In the genomic region with DNA sequence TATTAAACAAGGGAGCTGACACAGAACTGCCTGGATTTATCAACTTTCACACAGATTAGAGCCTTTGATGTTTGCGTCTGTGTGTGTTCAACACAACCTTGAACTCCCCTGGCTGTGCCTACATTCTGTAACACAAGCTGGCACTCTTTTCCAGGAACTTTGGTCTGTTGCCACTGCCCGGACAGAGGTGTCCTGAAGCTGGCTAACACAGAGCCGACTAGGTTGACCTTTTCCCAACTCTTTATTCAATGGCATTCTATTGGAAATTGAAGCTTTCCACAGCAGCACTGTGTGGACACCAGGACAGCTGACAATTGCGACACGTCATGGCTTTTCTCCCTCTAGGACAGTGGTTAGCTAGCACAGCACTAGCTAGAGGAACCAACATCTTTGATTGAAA, we compare ENCODE assay signal across 24 mouse cellular contexts. TPM values are rescaled to one million over a fixed set of nuclear protein-coding genes. Genes with fewer than 3 reads are reported as not detected.
DNase-seq lines count a peak whose midpoint lies in the region; ATAC-seq and TF ChIP-seq lines count a peak whose summit lies in the region.
"Had no signal": no experiment of that assay in that cellular context is flagged by ENCODE, and none has a peak within 500 bp of the region (broad histone marks: within the 10 kb centered on the region; RNA-seq: fewer than 3 reads in every experiment).

No protein-coding gene starts in this region.

- no peak overlapping the region for H3K4me2 ChIP-seq in liver, postnatal 0 days (ENCODE audit: low read depth, low read length)
- no peak overlapping the region for H3K4me2 ChIP-seq in hindbrain, embryonic 11.5 days (replicated peaks; ENCODE audit: low read depth, low read length)
- H3K4me2 ChIP-seq: embryonic facial prominence, embryonic 15.5 days; heart, embryonic 11.5 days; kidney, embryonic 15.5 days; lung, embryonic 14.5 days; midbrain, embryonic 12.5 days; stomach, embryonic 15.5 days had no signal

- no peak for TF ChIP-seq CTCF in liver, adult 2 months (IDR thresholded peaks at IDR 0.05; ENCODE audit: low read depth, low read length)
- TF ChIP-seq CTCF in liver, postnatal 0 days (IDR thresholded peaks at IDR 0.05; ENCODE audit: low read depth), result no peak

- H3K79me2 ChIP-seq in liver, adult 2 months (ENCODE audit: control insufficient read depth, insufficient read depth, low read length), result 0 out of 2 replicates have a peak, but pooled peaks cover 3% of the 10 kb centered on the region

- peaks cover 33% of the 10 kb centered on the region for H3K4me1 ChIP-seq in liver, adult 2 months (ENCODE audit: control insufficient read depth, insufficient read depth, low read length)
- H3K4me1 ChIP-seq in liver, postnatal 0 days (ENCODE audit: insufficient read depth), result peaks cover 8% of the 10 kb centered on the region; the same call in 1 of the 2 replicates
- no peaks in the 10 kb centered on the region for H3K4me1 ChIP-seq in hindbrain, embryonic 11.5 days (replicated peaks; ENCODE audit: control insufficient read depth, insufficient read depth, low read length)
- H3K4me1 ChIP-seq: embryonic facial prominence, embryonic 15.5 days; kidney, embryonic 15.5 days; limb, embryonic 10.5 days; midbrain, embryonic 12.5 days; stomach, embryonic 15.5 days had no signal

- DNase-seq in liver, adult 2 months (ENCODE audit: extremely low read depth, low read depth, low spot score), result peak; percentile 100
- no peak for DNase-seq in liver
- DNase-seq in adrenal gland, adult 2 months, result peak; percentile 78
- peak; percentile 69 for DNase-seq in liver, postnatal 0 days
- no peak for DNase-seq in hindbrain, embryonic 11.5 days (ENCODE audit: low spot score)
- DNase-seq in right cerebral cortex, postnatal 10 days (ENCODE audit: low spot score in 2 of 2), result no peak
- DNase-seq in left cerebral cortex, postnatal 14 days (ENCODE audit: low spot score in 2 of 2), result no peak
- DNase-seq: cerebellum, adult 9-10 months; gastrocnemius, postnatal 10 days; lung, embryonic 14.5 days; thymus, postnatal 14 days had no signal

- H3K9ac ChIP-seq in liver, adult 2 months (ENCODE audit: low read depth, low read length), result no peak overlapping the region
- no peak overlapping the region for H3K9ac ChIP-seq in liver, postnatal 0 days (replicated peaks)
- H3K9ac ChIP-seq in hindbrain, embryonic 11.5 days (ENCODE audit: low read depth, low read length), result no peak overlapping the region
- H3K9ac ChIP-seq: embryonic facial prominence, embryonic 15.5 days; kidney, embryonic 15.5 days; lung, embryonic 14.5 days; midbrain, embryonic 12.5 days; stomach, embryonic 15.5 days had no signal

- peak overlapping the region; percentile 68 for H3K27ac ChIP-seq in liver, adult 2 months (replicated peaks; ENCODE audit: insufficient read depth, low read depth, low read length)
- H3K27ac ChIP-seq in liver, postnatal 0 days (ENCODE audit: low read depth), result peak overlapping the region; percentile 84
- no peak overlapping the region for H3K27ac ChIP-seq in hindbrain, embryonic 11.5 days (ENCODE audit: low read depth, low read length)
- H3K27ac ChIP-seq: embryonic facial prominence, embryonic 15.5 days; kidney, embryonic 15.5 days; layer of hippocampus, adult 2 months; limb, embryonic 10.5 days; macrophage; midbrain, embryonic 12.5 days; stomach, embryonic 15.5 days had no signal

- ATAC-seq in common myeloid progenitor, adult 5-6 weeks (replicated peaks; ENCODE audit: low read depth, poor library complexity, severe bottlenecking), result 0 out of 2 replicates have a peak, but pooled peaks have one; percentile 41
- peak; percentile 86 for ATAC-seq in liver, postnatal 0 days
- ATAC-seq in hindbrain, embryonic 11.5 days (ENCODE audit: low FRiP score), result no peak
- ATAC-seq: hindbrain, embryonic 16.5 days had no signal

- intact Hi-C loops in left cerebral cortex, postnatal 14 days (cut with DNase I), result no loop called here

- no peak for TF ChIP-seq POLR2A in liver, adult 2 months (IDR thresholded peaks at IDR 0.05; ENCODE audit: extremely low read depth, insufficient read depth, low read length)

- no peak overlapping the region for H3K4me3 ChIP-seq in liver, adult 2 months (ENCODE audit: insufficient read depth, low read depth, low read length)
- no peak overlapping the region for H3K4me3 ChIP-seq in liver, postnatal 0 days (ENCODE audit: low read depth, low read length)
- H3K4me3 ChIP-seq in hindbrain, embryonic 11.5 days (ENCODE audit: low read depth, low read length), result no peak overlapping the region
- H3K4me3 ChIP-seq: embryonic facial prominence, embryonic 15.5 days; kidney, embryonic 15.5 days; layer of hippocampus, adult 2 months; limb, embryonic 10.5 days; midbrain, embryonic 12.5 days; myocyte; stomach, embryonic 15.5 days had no signal

- TF ChIP-seq EP300 in liver, postnatal 0 days (IDR thresholded peaks at IDR 0.05; ENCODE audit: low read depth), result peak; percentile 87

- no peaks in the 10 kb centered on the region for H3K27me3 ChIP-seq in liver, adult 2 months (ENCODE audit: control insufficient read depth, insufficient read depth, low read length)
- H3K27me3 ChIP-seq in liver, postnatal 0 days (ENCODE audit: insufficient read depth, low read length), result no peaks in the 10 kb centered on the region
- no peaks in the 10 kb centered on the region for H3K27me3 ChIP-seq in hindbrain, embryonic 11.5 days (ENCODE audit: control insufficient read depth, insufficient read depth, low read length)
- H3K27me3 ChIP-seq: embryonic facial prominence, embryonic 15.5 days; kidney, embryonic 15.5 days; midbrain, embryonic 12.5 days; stomach, embryonic 15.5 days had no signal

- 16% methylated on average over 5 of the region's 5 CpGs for WGBS in liver, adult 2 months
- WGBS in liver, postnatal 0 days (ENCODE audit: insufficient replicate concordance), result 40% methylated on average over 5 of the region's 5 CpGs
- WGBS in hindbrain, embryonic 11.5 days, result 78% methylated on average over 5 of the region's 5 CpGs

- no peaks in the 10 kb centered on the region for H3K9me3 ChIP-seq in liver, postnatal 0 days (ENCODE audit: low read length)
- no peaks in the 10 kb centered on the region for H3K9me3 ChIP-seq in hindbrain, embryonic 11.5 days (ENCODE audit: control insufficient read depth, low read length)
- H3K9me3 ChIP-seq: embryonic facial prominence, embryonic 15.5 days; kidney, embryonic 15.5 days; limb, embryonic 10.5 days; midbrain, embryonic 12.5 days; stomach, embryonic 15.5 days had no signal

- H3K36me3 ChIP-seq in liver, adult 2 months (ENCODE audit: control insufficient read depth, insufficient read depth, low read length), result peaks cover 46% of the 10 kb centered on the region
- 0 out of 2 replicates have a peak, but pooled peaks cover 6% of the 10 kb centered on the region for H3K36me3 ChIP-seq in liver, postnatal 0 days (replicated peaks; ENCODE audit: insufficient read depth, low read length)
- no peaks in the 10 kb centered on the region for H3K36me3 ChIP-seq in hindbrain, embryonic 11.5 days (ENCODE audit: control insufficient read depth, insufficient read depth, low read length)
- H3K36me3 ChIP-seq: embryonic facial prominence, embryonic 15.5 days; kidney, embryonic 15.5 days; limb, embryonic 10.5 days; midbrain, embryonic 12.5 days; stomach, embryonic 15.5 days had no signal

RNA-seq across cellular contexts. Expression of a gene that starts 15.2 kb away (rescaled TPM):
- total RNA-seq in liver, adult 2 months (2014; rRNA removed), result 488 and 590 TPM in 2 replicates
- polyA plus RNA-seq in liver, adult 2 months (2012; rRNA removed), result 230 and 298 TPM in 2 replicates
- total RNA-seq in adrenal gland, adult 2 months (2021), result 1 to 10 TPM in 1 of 2 experiments, under 1 TPM in 1; 0.17 to 1.0 TPM
- 0.04 and 0.28 TPM in 2 replicates for polyA plus RNA-seq in adrenal gland, adult 2 months (2012; rRNA removed)
- 0.15 and 0.37 TPM in 2 replicates for total RNA-seq in common myeloid progenitor, adult 5-6 weeks (2017)
- polyA plus RNA-seq in liver, postnatal 0 days (2015; fragmentation: Nextera tagmentation; extraction: Ambion mirVana), result 37.7 and 38.3 TPM in 2 replicates
- 0.03 and 0.09 TPM in 2 replicates for polyA plus RNA-seq in hindbrain, embryonic 11.5 days (2014; fragmentation: Nextera tagmentation; extraction: Ambion mirVana)
- total RNA-seq in left cerebral cortex, postnatal 14 days (2021), result under 1 TPM; 0.11 to 0.66 TPM
- total RNA-seq: heart, postnatal 14 days; layer of hippocampus, adult 2 months had no signal
- polyA plus RNA-seq: forebrain, embryonic 11.5 days; lung, embryonic 14.5 days; midbrain, embryonic 12.5 days; myocyte had no signal

RNA-seq across cellular contexts. Expression of a gene that starts 44.4 kb away (rescaled TPM):
- 9.2 and 10.2 TPM in 2 replicates for total RNA-seq in liver, adult 2 months (2014; rRNA removed)
- polyA plus RNA-seq in liver, adult 2 months (2012; rRNA removed), result 10.6 and 10.9 TPM in 2 replicates
- 10 to 100 TPM; 36.4 to 59.4 TPM for total RNA-seq in adrenal gland, adult 2 months (2021)
- polyA plus RNA-seq in adrenal gland, adult 2 months (2012; rRNA removed), result 21.3 and 25.3 TPM in 2 replicates
- 15.5 and 32.9 TPM in 2 replicates for total RNA-seq in common myeloid progenitor, adult 5-6 weeks (2017)
- 3.4 and 3.5 TPM in 2 replicates for polyA plus RNA-seq in liver, postnatal 0 days (2015; fragmentation: Nextera tagmentation; extraction: Ambion mirVana)
- 9.3 and 12.9 TPM in 2 replicates for polyA plus RNA-seq in hindbrain, embryonic 11.5 days (2014; fragmentation: Nextera tagmentation; extraction: Ambion mirVana)
- 10 to 100 TPM; 18.6 to 19.2 TPM for total RNA-seq in left cerebral cortex, postnatal 14 days (2021)

RNA-seq across cellular contexts. Expression of a gene that starts 44.4 kb away (rescaled TPM):
- 17.0 and 17.8 TPM in 2 replicates for total RNA-seq in liver, adult 2 months (2014; rRNA removed)
- polyA plus RNA-seq in liver, adult 2 months (2012; rRNA removed), result 7.5 and 7.9 TPM in 2 replicates
- 10 to 100 TPM in 1 of 2 experiments, 1 to 10 TPM in 1; 8.3 to 12.3 TPM for total RNA-seq in adrenal gland, adult 2 months (2021)
- 1.6 and 2.6 TPM in 2 replicates for polyA plus RNA-seq in adrenal gland, adult 2 months (2012; rRNA removed)
- 51.0 and 58.6 TPM in 2 replicates for total RNA-seq in common myeloid progenitor, adult 5-6 weeks (2017)
- polyA plus RNA-seq in liver, postnatal 0 days (2015; fragmentation: Nextera tagmentation; extraction: Ambion mirVana), result 17.1 and 17.6 TPM in 2 replicates
- polyA plus RNA-seq in hindbrain, embryonic 11.5 days (2014; fragmentation: Nextera tagmentation; extraction: Ambion mirVana), result 13.9 and 14.5 TPM in 2 replicates
- total RNA-seq in left cerebral cortex, postnatal 14 days (2021), result 1 to 10 TPM; 4.0 to 6.0 TPM

Comparison
In these comparisons a context has a peak if more than half of its experiments do, and no peak if none do; other contexts are left out.
1. DNase-seq: peak in liver, adult 2 months (single experiment), adrenal gland, adult 2 months (single experiment) and liver, postnatal 0 days (single experiment); none in liver (single experiment), hindbrain, embryonic 11.5 days (single experiment), right cerebral cortex, postnatal 10 days (0 of 2) and left cerebral cortex, postnatal 14 days (0 of 2).
2. RNA of a gene that starts 15.2 kb away (total RNA-seq): 488 to 590 TPM in liver, adult 2 months; 0.17 to 1.0 TPM in adrenal gland, adult 2 months, 0.11 to 0.66 TPM in left cerebral cortex, postnatal 14 days and 0.15 to 0.37 TPM in common myeloid progenitor, adult 5-6 weeks; every median in the first group is over 100 times any median in the second.